Mouse (Mus musculus): Measurements from ENCODE around the gene Prdm2. TPM values are rescaled to one million over a fixed set of nuclear protein-coding genes. Genes with fewer than 3 reads are reported as not detected.
A peak's percentile ranks its signal among the peaks of the same experiment; 100 is the strongest.

The Prdm2 gene
- total and polyA plus RNA-seq, 3 experiments = 9.3 to 22.0 (median 20.1) TPM

- no peak for TF ChIP-seq POLR2A (IDR thresholded peaks at IDR 0.05; ENCODE audit: insufficient read depth, low read depth, low read length)
- TF ChIP-seq EP300 (IDR thresholded peaks at IDR 0.05; ENCODE audit: insufficient read depth, low read depth, low read length) = no peak
- TF ChIP-seq CTCF (IDR thresholded peaks at IDR 0.05) = no peak
- H3K27me3 ChIP-seq (ENCODE audit: control insufficient read depth, insufficient read depth, low read length) = no peaks in the 10 kb centered on the region
- H3K4me1 ChIP-seq (ENCODE audit: control insufficient read depth, insufficient read depth, low read length) = peaks cover 27% of the 10 kb centered on the region
- DNase-seq = no peak
- H3K4me3 ChIP-seq = no peak overlapping the region
- WGBS = 76% methylated on average over 3 of the region's 3 CpGs
- intact Hi-C loops (cut with DNase I) = no loop called here
- H3K27ac ChIP-seq = no peak overlapping the region
- H3K79me2 ChIP-seq (replicated peaks; ENCODE audit: control insufficient read depth, insufficient read depth, low read length) = peaks cover 18% of the 10 kb centered on the region
- peaks cover 35% of the 10 kb centered on the region for H3K36me3 ChIP-seq (ENCODE audit: control insufficient read depth, insufficient read depth, low read length)
- H3K9ac ChIP-seq (ENCODE audit: low read depth, low read length) = no peak overlapping the region
These were observed 65.1 kb downstream of the Prdm2 start for GRCm38 (mm10) chr4:143147666-143148065.

DNA sequence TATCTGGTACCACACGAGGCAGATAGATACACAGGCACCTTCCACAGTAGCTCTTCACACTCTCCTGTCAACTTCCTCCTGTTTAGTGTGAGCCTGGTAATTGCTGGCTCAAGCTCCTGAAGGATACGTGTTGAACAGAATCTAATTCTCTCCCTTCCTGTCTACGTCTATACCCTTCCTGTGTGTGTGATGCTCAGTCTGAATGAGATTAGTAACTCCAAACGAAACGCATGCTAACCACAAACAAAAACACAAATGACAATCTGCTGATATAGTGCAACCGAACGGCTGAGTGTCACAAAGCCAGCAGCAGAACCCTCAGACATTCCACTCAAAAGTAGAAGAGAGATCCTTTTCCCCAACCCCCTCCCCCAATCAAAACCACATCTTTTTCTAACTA lies 69.2 kb downstream of the Prdm2 start:
- TF ChIP-seq POLR2A (IDR thresholded peaks at IDR 0.05; ENCODE audit: insufficient read depth, low read depth, low read length) (no peak), CTCF (IDR thresholded peaks at IDR 0.05) (no peak), EP300 (IDR thresholded peaks at IDR 0.05; ENCODE audit: insufficient read depth, low read depth, low read length) (no peak)
- H3K9ac ChIP-seq (ENCODE audit: low read depth, low read length) = no peak overlapping the region
- 32% methylated on average over 7 of the region's 7 CpGs for WGBS
- H3K4me1 ChIP-seq (ENCODE audit: control insufficient read depth, insufficient read depth, low read length) = peaks cover 23% of the 10 kb centered on the region
- H3K27ac ChIP-seq = no peak overlapping the region
- no peak overlapping the region for H3K4me3 ChIP-seq
- H3K79me2 ChIP-seq (replicated peaks; ENCODE audit: control insufficient read depth, insufficient read depth, low read length) = peaks cover 17% of the 10 kb centered on the region
- no peaks in the 10 kb centered on the region for H3K27me3 ChIP-seq (ENCODE audit: control insufficient read depth, insufficient read depth, low read length)
- intact Hi-C loops (cut with DNase I) = no loop called here
- peaks cover 44% of the 10 kb centered on the region for H3K36me3 ChIP-seq (ENCODE audit: control insufficient read depth, insufficient read depth, low read length)
- no peak for DNase-seq

GRCm38 (mm10) chr4:143141645-143142259 lies 71.0 kb downstream of the Prdm2 start:
- intact Hi-C loops (cut with DNase I) = no loop called here
- WGBS = 56% methylated on average over 12 of the region's 12 CpGs
- peaks cover 32% of the 10 kb centered on the region for H3K36me3 ChIP-seq (ENCODE audit: control insufficient read depth, insufficient read depth, low read length)

DNA sequence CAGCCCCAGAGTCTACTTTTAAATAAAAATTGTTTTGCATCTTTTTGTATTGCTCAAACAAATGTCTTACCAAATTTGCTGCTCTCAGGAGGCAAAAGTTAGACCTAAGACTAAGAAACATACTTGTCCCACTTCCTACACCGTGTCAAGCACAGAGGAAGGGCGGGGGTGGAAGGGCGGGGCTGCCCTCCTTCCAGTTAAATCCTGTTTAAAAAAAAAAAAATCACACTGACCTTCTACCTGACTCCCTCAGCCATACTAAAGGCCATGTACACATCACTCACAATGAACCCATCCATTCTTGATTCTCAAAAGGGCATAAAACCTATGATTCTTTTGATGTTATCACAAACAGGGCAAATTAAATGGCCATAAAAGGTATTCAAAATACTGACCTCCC lies 71.9 kb downstream of the Prdm2 start:
- Histone ChIP-seq H3K27me3 (ENCODE audit: control insufficient read depth, insufficient read depth, low read length) (no peaks in the 10 kb centered on the region), H3K27ac (no peak overlapping the region), H3K79me2 (replicated peaks; ENCODE audit: control insufficient read depth, insufficient read depth, low read length) (peaks cover 17% of the 10 kb centered on the region), H3K4me1 (ENCODE audit: control insufficient read depth, insufficient read depth, low read length) (peaks cover 13% of the 10 kb centered on the region), H3K4me3 (no peak overlapping the region), H3K9ac (ENCODE audit: low read depth, low read length) (no peak overlapping the region), H3K36me3 (ENCODE audit: control insufficient read depth, insufficient read depth, low read length) (peaks cover 32% of the 10 kb centered on the region)
- intact Hi-C loops (cut with DNase I) = no loop called here
- TF ChIP-seq CTCF (IDR thresholded peaks at IDR 0.05) = no peak
- no peak for TF ChIP-seq POLR2A (IDR thresholded peaks at IDR 0.05; ENCODE audit: insufficient read depth, low read depth, low read length)
- no peak for DNase-seq
- WGBS = 59% methylated on average over 3 of the region's 3 CpGs

More at GRCm38 (mm10) chr4:143141645-143142259, 71.0 kb downstream of the Prdm2 start:
- H3K79me2 ChIP-seq (replicated peaks; ENCODE audit: control insufficient read depth, insufficient read depth, low read length) = peaks cover 17% of the 10 kb centered on the region
- no peaks in the 10 kb centered on the region for H3K27me3 ChIP-seq (ENCODE audit: control insufficient read depth, insufficient read depth, low read length)
- peaks cover 16% of the 10 kb centered on the region for H3K4me1 ChIP-seq (ENCODE audit: control insufficient read depth, insufficient read depth, low read length)
- no peak for DNase-seq
- H3K9ac ChIP-seq (ENCODE audit: low read depth, low read length) = no peak overlapping the region
- no peak overlapping the region for H3K4me3 ChIP-seq
- TF ChIP-seq CTCF (IDR thresholded peaks at IDR 0.05) (no peak), EP300 (IDR thresholded peaks at IDR 0.05; ENCODE audit: insufficient read depth, low read depth, low read length) (no peak), POLR2A (IDR thresholded peaks at IDR 0.05; ENCODE audit: insufficient read depth, low read depth, low read length) (no peak)
- H3K27ac ChIP-seq = peak overlapping the region; percentile 7; the same call in 1 of the 2 replicates

- no peak for TF ChIP-seq POLR2A (IDR thresholded peaks at IDR 0.05; ENCODE audit: insufficient read depth, low read depth, low read length)
- TF ChIP-seq EP300 (IDR thresholded peaks at IDR 0.05; ENCODE audit: insufficient read depth, low read depth, low read length) = no peak
- no peak for TF ChIP-seq CTCF (IDR thresholded peaks at IDR 0.05)
- Histone ChIP-seq H3K27me3 (ENCODE audit: control insufficient read depth, insufficient read depth, low read length) (no peaks in the 10 kb centered on the region), H3K4me3 (no peak overlapping the region), H3K36me3 (ENCODE audit: control insufficient read depth, insufficient read depth, low read length) (peaks cover 11% of the 10 kb centered on the region), H3K27ac (no peak overlapping the region), H3K4me1 (ENCODE audit: control insufficient read depth, insufficient read depth, low read length) (peaks cover 3% of the 10 kb centered on the region; the same call in 1 of the 2 replicates), H3K9ac (ENCODE audit: low read depth, low read length) (no peak overlapping the region), H3K79me2 (replicated peaks; ENCODE audit: control insufficient read depth, insufficient read depth, low read length) (peaks cover 4% of the 10 kb centered on the region; the same call in 1 of the 2 replicates)
- intact Hi-C loops (cut with DNase I) = no loop called here
- no peak for DNase-seq
- 89% methylated on average over 7 of the region's 7 CpGs for WGBS
These were observed 80.4 kb downstream of the Prdm2 start for GRCm38 (mm10) chr4:143132433-143132832.

DNA sequence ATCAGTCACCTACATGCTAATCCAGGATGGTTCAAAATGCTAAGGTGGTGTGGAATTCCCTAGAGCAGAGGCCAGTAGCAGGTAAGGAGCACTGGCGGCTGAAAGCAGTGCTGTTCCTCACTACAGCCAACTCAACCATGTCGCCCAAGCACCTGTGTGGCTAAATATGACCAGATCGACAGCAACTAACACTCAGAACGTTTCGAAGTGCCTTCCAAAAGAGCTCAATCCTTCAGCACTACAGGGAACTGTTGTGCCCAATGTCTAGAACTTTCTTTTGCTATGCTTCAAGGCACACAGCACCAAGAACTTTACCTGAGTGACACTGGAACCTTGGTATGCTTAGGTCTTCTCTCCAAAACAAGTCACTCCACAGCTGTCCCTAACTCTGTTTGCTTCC lies 82.4 kb downstream of the Prdm2 start:
- 90% methylated on average over 5 of the region's 5 CpGs for WGBS
- peaks cover 7% of the 10 kb centered on the region for H3K36me3 ChIP-seq (ENCODE audit: control insufficient read depth, insufficient read depth, low read length)

More for the DNA sequence above, 82.4 kb downstream of the Prdm2 start:
- peaks cover 6% of the 10 kb centered on the region; the same call in 1 of the 2 replicates for H3K79me2 ChIP-seq (replicated peaks; ENCODE audit: control insufficient read depth, insufficient read depth, low read length)
- H3K4me1 ChIP-seq (ENCODE audit: control insufficient read depth, insufficient read depth, low read length) = peaks cover 3% of the 10 kb centered on the region; the same call in 1 of the 2 replicates
- no peak overlapping the region for H3K4me3 ChIP-seq
- H3K9ac ChIP-seq (ENCODE audit: low read depth, low read length) = no peak overlapping the region
- no peak overlapping the region for H3K27ac ChIP-seq
- intact Hi-C loops (cut with DNase I) = no loop called here
- no peak for DNase-seq
- H3K27me3 ChIP-seq (ENCODE audit: control insufficient read depth, insufficient read depth, low read length) = no peaks in the 10 kb centered on the region
- no peak for TF ChIP-seq EP300 (IDR thresholded peaks at IDR 0.05; ENCODE audit: insufficient read depth, low read depth, low read length)
- TF ChIP-seq POLR2A (IDR thresholded peaks at IDR 0.05; ENCODE audit: insufficient read depth, low read depth, low read length) = no peak
- no peak for TF ChIP-seq CTCF (IDR thresholded peaks at IDR 0.05)
